Mouse (Mus musculus) heart, adult 8-10 months (tissue): ENCODE measurements around the gene Ttc5. TPM values are rescaled to one million over a fixed set of nuclear protein-coding genes. Genes with fewer than 3 reads are reported as not detected.
"Not testable (repeated sequence)": the region's sequence is repeated elsewhere in the genome, so short reads cannot be mapped to it uniquely, and the experiment has no call there.

ENCODE experiments used
- DNase-seq: peaks from one replicate; pipeline ENCODE4 v3.0.0; 2022; ENCODE audit warnings: low spot score
- total RNA-seq, 4 experiments: library from RNA; stranded (reverse); gene quantifications; 2 replicates each; pipeline ENCODE4 v1.2.4; 2022

Gene Ttc5
- total RNA-seq = 10 to 100 TPM; 11.9 to 17.8 (median 13.6) TPM

DNA sequence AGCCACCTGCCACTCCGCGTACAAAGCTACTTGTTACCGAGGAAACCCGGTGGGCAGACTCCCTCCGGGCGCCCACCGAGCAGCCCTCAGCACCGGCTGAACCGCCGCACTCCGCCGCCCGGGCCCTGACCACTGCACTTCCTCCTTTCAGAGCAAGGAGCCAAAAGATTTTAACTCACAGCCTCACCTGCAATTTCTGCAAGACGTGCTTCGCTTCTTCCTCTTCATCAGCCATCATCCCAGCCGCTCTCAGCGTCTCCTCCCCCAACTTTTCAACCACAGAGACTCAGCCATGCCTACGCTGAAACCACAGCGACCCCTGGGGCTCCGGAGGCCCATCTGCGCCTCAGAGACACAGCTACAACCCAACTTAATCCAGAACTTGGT, at the start of gene Ttc5:
Gene Ttc5 (minus strand): TSS at position 269 of the 387 bp plus-strand sequence.
- DNase-seq = peak; percentile 92

DNA sequence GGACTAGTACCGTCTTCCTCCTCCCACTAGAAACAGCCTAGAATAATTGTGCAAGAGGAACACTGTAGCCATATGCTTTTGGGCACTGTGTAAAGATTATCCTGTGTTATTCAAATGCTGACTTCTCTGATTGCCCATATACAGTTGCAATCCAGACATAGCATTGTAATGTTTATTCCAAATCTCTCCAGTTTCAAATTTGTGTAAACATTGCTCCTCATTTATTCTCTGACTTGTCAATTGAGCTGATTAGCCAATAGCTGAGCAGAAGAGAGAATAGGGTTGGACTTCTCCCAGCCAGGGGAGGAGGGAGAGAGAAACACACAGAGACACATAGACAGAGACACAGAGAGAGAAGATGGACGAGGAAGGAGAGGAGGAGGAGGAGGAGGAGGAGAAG, 49.1 kb upstream of the Ttc5 start:
- DNase-seq = no peak

DNA sequence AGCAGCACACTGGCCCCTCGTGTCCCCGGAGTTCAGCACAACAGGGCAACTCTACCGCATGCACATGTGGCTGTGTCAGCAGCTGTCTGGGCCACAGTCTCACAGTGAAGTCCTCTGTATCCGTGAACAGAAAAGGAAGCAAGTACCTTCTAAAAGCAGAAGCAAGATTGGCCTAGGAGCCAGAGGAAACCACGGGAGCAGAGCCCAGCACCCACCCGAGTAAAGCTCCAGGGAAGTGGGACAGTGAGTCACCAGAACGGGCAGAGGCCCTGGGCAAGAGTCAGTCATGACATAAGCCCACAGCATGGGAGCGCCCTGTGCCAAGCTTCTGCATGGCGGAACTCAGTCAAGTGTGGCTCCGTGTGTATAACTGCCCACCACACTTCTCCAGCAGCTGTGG, 48.6 kb upstream of the Ttc5 start:
- peak; percentile 40 for DNase-seq

DNA sequence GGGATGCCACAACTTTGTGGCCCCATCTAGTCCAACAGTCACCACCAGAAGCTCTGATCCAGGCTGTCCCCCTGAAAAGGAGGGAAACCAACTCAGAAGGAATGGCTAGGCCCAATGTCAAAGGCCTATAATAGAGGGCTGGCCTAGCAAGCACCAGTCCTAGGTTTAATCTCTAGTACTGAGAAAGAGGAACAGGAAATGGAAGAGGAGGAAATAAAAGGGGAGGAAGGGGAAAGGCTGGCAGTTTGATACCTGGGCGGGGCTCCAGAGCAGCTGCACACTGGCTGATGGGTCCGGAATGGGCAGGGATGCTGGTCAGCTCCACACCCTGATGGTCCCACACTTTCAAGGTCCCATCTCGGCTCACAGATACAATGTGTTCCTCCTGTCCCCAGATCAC, 44.6 kb upstream of the Ttc5 start:
- peak; percentile 38 for DNase-seq

DNA sequence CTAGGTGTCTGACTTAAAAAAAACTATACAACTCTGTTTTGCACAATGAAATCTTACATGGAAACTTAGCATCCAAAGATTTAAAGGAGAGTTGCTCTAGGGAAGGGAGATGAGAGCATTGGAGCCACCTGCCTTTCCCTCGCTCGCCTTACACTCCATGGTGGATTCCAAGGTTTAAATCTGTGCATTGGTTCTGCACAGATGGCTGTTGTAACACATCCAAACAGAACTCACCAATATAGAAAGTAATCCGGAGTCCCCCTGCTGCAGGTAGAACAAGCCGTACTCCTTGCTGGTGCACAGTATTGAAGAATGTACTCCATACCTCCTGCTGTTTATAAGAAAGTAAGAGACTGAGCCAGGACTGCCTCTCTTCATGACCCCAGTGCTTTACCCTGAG, 41.3 kb upstream of the Ttc5 start:
- DNase-seq = no peak

DNA sequence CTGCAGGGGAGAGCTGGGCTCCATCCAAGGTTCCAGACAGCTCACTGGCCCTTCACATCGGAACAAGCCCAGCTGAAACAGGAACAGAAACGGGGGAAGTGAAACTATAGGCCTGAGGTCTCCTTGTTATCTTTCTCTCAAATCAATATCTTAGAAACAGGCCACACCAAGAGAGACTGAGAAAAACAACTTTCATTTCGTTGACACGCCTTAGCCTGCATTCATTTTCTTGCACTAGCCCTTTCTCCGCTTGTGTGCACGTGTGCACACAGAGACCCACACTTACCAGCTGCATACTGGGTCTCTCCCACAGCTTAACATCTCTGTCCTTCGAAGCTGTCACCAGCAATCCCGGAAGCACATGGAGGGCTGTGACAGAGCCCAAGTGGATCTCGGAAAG, 38.9 kb upstream of the Ttc5 start:
- DNase-seq = no peak

DNA sequence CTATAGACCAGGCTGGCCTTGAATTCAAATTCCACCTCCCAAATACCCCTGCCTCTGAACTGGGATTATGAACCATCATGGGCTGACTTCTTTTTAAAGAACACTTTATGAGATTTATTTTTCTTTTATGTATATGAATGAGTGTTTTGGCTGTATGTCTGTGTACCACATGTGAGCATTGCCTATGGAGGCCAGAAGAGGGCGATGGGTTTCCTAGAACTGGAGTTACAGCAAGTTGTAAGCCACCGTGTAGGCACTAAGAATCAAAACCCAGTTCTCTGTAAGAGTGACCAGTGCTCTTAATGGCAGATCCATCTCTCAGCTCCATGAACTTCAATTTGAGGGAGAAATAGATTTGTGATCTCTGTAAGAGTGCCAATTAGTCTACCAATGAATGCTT, 37.9 kb upstream of the Ttc5 start:
- no peak for DNase-seq

DNA sequence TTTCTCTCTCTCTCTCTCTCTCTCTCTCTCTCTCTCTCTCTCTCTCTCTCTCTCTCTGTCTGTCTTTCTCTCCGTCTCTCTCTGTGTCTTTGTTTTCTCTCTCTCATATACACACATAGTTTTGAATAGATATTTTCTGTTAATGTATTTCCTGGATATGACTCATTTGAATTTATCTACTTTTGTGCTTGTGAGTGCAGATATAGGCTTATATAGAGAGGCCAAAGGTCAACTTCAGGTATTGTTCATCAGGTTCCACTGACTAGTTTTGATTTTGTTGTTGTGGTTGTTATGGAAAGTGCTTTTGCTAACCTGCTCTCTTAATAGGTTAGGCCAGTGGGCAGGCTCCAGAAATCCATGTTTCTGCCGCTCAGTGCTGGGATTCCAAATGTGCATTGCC, 27.7 kb upstream of the Ttc5 start:
- no peak for DNase-seq

DNA sequence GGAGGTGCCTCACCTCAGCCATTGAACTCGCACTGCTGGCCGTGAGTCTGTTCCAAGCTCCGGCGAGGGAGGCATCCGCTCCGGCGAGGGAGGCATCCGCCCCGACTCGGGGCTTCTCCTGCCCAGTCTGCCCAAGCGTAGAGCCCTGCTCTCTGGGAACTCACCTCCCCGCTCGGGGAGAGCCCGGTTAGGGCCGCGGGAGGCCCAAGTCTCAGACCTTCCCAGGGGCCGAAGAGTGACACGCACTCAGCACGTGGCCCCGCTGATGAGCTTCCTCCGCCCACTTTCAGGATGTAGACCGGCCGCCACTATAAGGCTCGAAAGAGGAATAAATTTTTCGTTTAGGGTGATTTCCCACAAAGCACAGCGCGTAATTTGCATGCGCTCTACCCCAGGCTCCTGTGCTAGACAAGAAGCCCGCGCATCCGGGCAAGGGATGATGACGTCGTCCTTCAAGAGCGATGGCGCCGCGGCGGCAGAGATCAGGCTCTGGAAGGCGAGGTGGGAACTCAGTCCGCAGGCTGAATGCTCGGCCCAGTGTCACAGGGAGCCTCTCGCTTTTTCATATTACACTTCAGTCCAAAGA, 22.3 kb upstream of the Ttc5 start, which contains the start of the genes Ccnb1ip1 and Parp2:
Gene Ccnb1ip1 (minus strand): TSS at position 246 of the 586 bp plus-strand sequence.
Gene Parp2 (plus strand): TSS at position 355 of the 586 bp plus-strand sequence.
- peak; percentile 100 for DNase-seq

DNA sequence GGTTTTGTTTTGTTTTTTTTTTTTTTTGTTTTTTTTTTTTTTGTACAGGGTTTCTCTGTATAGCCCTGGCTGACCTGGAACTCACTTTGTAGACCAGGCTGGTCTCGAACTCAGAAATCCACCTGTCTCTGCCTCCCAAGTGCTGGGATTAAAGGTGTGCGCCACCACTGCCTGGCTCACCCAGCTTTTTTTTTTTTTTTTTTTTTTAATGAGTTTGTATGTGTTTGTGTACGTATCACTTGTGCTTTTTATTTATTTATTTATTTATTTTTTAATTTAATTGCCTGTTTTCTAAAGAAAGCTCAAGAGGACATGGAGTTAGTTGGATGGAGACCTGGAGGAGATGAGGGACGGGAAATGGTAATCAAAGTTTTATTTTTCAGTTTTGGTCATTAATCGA, 21.1 kb upstream of the Ttc5 start:
- DNase-seq = not testable (repeated sequence)

DNA sequence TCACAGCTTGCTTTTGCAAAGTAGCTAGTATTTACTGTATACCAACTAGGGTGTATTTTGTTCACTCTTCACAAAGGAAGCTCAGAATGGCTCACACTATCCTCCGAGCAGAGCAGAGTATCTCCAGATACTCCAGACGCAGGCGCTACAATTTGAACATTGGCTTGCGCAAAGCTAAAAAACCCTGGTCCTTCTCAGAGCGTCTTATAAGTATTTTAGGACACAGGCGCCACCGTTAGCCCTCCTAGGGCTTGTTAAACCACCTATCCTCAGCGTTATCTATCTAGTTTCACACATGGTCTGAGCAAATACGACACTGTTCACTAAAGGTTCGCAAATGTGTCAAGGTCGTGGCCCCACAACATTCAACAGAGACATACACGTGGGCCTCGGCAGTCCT, 19.4 kb upstream of the Ttc5 start:
- DNase-seq = no peak

DNA sequence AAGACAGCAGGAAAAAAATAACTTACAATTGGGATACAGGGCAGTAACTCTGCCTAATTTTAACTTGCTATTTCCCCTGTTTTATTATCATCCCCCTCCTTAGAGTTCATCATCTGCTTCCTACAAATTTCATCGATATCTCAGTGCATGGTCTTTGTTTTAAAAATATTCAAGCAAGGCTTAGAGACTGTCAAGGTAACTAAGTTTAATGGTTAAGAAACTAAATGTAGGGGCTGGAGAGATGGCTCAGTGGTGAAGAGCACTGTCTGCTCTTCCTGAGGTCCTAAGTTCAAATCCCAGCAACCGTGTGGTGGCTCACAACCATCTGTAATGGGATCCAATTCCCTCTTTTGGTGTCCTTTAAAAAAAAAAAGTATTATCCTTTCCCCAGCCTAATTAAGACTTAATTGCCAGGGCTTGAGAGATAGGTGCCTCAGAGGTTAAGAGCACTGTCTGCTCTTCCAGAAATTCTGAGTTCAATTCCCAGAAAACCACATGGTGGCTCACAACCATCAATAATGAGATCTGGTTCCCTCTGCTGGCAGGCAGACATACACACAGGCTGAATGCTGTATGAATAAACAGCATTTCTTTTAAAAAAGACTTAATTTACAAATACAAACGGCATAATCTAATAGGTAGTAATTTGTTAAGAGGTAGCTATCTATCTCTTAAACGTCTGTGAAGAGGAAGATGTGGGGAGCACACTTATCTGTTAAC, 17.7 kb upstream of the Ttc5 start:
- DNase-seq = no peak

DNA sequence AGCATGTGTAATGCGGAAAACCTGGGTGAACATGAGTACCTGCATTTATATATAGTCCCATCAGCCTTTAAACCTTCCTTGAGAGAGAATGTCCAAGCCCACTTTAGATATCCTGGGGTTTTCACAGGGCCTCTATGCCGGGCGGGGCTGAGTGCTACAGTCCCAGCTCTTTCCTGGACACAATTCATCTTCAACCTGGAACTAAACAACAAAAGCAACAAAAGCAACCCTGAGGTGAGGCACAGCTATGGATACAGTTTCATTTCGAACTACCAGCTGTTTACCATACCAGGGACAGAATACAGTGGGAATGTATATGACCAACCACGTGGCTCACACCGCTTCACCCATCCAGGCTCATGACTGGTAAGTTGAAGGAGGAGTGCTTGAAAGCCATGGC, 17.1 kb upstream of the Ttc5 start:
- DNase-seq = no peak

DNA sequence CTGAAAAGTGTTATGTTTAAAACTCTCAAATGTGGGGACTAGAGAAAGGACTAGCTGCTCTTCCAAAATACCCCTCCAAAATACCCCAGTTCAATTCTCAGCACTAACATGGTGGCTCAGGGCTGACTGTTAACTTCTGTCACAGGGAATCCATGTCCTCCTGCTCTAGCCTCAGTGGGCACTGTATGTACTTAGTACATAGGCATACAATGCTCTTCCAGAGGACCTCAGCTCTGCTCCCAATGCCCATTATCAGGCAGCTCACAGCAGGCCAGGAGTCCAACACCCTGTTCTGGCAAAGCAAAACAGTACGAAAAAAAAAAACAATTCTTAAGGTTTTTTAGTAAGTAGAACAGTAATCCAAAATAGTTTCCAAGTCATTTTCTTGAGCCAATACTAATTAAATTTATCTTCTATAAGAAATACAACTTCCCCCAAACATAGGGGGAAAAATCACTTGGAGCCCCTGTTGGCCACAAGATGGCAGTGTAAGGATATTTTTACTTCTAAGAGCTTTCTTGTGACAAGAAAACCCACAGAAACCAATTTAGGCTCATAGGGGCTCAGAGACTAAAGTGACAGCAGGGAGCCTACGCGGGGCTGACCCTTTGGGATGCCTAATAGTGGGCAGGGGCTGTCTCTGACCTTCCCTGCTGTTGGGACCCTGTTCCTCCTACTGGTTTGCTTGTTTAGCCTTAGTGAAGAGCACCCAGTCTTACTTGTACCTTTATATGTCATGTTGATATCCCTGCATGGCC, 14.4 kb upstream of the Ttc5 start:
- DNase-seq = peak; percentile 53

DNA sequence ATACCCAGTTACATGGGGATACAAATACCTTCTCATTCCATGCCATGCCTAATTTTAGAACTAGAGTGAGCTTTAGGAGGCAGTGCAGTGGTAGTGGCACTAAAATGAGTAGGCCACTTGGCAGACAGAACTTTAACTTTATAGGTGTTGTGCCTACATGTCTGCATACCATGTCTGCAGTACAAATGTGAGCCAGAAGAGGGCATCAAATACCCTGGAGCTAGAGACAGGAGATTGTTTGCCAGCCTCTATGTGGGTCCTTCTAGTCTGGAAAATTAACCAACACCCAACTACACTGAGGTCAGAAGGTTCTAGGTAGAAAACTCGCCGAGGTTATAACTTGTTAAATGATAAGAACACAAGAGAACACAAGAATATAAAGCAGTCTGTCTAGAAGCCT, 13.2 kb upstream of the Ttc5 start:
- DNase-seq = no peak

DNA sequence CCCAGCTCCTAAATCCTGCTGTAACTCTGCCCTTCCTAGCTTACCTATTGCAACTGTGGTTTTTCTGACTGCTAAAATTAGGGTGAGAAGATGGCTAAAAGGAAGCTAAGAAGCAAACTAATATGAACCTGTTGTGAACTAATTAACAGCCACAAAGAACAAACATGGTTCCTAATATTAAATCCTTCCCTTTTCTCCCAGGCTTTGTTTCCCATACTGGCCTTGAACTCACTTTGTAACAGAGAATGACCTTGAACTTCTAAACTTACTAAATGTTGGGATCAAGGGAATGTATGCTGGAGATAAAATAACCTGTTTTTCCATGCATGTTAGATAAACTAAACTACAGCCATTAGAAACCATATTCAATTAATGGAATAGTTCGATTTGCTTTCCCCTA, 11.1 kb upstream of the Ttc5 start:
- no peak for DNase-seq

DNA sequence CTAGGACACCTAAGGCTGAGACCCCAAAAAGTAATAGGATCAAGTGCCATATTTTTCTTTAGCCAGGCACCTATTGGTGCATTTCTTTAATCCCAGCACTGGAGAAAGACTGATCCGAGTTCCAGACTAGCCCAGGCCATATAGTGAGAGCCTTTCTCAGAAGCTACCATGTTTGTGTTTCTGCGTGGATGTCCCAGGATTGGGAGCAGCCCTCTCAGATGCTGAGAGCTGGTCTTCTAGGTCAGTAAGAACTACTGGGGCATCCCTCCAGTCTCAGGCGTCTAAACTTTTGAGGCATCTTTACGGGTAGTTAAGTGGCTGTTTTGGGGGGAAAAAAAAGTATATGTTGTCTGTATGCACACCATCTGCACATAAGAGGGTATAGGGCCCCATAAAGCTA, 10.6 kb upstream of the Ttc5 start:
- no peak for DNase-seq

DNA sequence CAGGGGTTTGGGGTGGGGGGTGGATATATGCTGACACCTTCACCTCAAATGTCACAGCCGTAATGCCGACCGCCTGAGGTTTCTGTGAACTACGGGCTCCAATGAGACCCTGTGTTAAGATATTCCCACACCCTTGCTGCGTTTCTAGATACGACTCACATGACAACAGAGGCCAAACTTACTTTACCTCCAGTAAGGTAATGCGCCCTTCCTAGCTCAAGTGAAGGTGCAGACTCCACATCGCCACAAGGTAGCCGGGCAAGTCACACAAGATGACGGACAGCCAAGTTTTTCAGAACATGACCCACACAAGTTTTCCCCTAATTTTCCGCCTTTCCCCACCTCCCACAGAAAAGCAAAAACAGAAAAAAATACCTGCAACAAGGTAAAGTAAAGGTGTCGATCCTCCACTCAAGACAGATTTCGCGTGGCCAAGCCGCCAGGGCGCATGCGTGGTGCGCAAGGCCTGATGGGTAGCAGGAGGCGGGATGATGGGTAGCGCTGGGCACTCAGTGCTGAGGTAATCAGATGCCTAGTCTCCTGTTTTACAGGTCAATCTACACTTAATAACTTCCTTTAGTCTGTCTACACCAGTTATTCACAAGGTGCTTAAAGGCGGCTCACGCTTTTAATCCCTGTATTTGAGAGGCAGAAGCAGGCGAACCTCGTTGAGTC, 10.1 kb upstream of the Ttc5 start:
- no peak for DNase-seq

DNA sequence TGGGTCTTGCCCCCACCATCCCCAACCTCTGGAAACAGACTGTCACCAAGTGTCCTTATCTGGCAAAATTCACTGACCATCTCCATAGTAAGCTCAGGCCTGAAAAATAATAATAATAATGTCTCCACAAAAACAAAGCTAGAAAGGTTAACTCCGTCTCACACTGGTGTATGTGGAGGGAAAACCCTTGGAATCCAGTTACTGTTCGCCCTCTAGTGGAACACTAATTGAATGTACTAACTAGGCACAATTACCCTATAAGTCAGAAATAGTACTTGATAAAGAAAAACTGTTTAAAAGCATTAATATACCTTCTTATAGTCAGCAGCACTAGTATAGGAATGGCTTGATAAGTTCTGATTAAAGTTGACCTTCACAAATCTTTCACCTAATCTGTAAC, 2.8 kb upstream of the Ttc5 start:
- no peak for DNase-seq

DNA sequence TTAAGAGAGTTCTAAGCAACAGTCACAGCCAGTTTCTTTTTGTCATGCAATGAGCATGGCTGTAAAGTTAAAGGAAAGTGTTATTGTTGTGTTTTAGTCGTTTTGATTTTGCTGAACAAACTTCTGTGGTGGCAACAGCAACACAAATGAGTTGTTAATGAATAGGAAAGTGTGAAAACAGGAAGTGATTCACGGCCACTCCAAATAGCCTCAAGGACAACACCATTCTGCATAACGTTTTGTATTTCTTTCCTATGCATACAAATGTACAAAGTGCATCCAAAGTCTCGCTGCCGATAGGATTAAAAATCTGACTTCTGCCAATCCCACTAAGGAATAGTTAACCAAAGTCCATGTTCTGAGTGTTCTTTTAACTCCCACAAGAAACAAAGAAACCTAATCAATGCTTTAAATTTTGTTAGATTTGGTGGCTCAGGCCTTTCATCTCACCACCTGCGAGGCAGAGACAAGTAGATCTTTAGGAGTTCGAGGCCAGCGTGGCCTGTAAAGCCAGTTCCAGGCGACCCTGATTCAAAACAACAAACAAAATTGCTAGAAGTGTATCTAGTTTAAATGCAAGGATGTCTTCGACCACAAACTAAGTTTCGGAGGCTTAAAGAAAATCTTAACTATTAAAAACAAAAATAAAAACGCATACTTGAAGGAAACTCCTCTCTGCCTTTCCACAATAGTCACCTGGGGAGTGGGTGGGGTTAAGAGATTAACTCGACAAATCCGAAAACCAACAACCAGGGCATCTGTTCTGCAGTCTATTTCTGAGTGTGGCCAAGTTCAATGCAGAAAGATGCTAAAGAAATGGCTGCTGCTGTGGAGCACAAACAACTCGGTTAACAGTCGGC, 698 bp downstream of the Ttc5 start:
- no peak for DNase-seq

DNA sequence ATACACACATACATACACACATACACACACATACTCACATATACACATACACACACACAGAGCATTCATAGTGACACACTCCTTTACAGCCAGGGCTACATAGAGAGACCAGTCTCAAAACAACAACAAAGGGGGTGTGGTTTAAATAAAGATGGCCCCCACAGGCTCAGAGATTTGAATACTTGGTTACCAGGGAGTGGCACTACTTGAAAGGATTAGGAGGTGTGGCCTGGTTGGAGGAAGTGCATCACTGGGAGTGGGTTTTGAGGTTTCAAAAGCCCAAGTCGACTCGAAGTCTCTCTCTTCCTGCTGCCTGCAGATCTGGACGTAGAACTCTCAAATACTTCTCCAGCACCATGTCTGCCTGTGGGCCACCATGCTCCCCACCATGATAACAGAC, 3.2 kb downstream of the Ttc5 start:
- DNase-seq = no peak
